Mouse (Mus musculus) cerebellum, postnatal 14 days (tissue): ENCODE data around the gene Camk1d.
"Not testable (repeated sequence)": the region's sequence is repeated elsewhere in the genome, so short reads cannot be mapped to it uniquely, and the experiment has no call there.

Source experiments
- DNase-seq, 2 experiments: peaks; one replicate each; pipeline ENCODE4 v3.0.0; 2021; ENCODE audit warnings: mixed read lengths in 2 of 2

The Camk1d gene

DNA sequence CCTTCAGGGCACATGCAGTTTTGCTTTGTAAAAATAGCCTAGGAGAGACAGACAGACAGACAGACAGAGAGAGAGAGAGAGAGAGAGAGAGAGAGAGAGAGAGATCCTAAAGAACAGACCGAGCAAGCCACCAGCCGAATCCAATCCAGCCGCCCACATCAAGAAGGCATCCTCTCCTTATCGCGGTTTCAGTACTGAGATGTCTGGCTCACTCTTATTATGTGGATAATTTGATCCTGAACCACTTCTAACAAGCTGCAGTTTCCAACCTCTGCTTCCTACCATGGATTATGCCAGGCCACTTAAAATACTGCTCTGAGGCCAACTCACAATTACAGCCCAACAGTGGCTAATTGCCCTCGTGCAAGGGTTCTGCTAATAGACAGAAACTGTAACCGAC is 325.9 kb downstream of the Camk1d start:
- DNase-seq = no peak

DNA sequence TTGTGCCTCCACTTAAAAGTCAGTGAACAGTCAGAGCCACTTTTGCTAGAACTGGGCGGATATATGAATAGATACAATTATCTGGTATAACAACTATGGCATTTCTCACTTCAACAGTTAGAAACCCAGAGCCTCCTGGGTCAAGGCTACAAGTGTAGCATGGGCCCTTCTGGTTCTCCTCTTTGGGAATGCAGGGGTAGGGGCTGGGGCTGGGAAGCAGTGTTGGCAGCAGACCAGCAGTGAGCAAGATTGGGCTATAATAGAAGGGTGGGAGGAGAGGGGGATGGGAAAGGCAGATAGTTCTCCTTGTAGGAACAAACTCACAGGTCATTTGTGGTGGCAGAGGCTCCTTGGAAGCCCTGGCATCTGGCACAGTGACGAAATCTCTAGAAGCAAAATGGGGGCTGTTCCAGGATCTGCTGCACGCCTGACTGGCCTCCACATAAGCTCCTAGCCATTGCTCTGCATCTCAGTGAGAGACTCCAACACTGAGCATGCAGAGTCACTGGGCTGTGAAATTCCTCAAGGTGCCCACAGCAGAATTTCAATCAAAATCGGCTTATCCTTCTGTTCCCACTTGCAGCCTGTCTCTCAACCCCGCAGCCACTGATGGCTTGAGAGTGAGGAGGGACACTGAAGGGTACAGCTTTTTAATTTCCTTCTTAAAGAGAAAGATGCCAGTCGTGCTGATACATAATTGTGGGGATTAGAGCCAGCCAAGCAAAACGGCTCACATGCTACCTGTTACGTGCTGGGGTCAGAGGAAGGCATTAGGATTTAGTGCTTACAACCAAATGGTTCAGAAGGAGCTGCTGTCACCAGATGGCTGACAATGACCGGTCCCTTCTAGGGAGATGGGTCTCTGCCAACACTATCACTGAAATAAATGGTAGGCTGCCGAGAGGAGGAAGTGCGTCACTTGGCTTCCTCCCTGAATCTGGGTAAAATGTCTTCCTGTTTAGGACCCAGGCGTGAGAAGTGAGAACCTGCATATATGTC is 332.3 kb downstream of the Camk1d start:
- DNase-seq = peak; percentile 76 to 78

DNA sequence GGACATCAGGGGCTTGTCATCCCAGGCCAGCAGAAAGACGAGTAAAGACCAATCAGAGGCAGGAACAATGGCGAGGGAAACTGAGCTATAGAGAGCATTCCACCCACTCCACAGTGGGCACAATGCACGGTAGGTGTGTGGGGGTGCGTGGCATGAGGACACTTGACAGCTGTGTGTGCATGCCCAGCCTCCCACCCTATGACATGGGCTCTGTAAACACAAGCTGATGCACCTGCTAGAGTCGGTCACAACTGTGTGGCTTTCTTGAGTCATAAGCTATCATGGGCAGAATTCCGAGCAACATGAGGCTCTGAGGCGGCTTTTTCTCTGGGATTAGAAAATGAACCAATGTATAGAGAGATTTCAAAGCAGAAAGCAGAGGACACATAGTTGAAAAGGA is 333.3 kb downstream of the Camk1d start:
- no peak for DNase-seq

DNA sequence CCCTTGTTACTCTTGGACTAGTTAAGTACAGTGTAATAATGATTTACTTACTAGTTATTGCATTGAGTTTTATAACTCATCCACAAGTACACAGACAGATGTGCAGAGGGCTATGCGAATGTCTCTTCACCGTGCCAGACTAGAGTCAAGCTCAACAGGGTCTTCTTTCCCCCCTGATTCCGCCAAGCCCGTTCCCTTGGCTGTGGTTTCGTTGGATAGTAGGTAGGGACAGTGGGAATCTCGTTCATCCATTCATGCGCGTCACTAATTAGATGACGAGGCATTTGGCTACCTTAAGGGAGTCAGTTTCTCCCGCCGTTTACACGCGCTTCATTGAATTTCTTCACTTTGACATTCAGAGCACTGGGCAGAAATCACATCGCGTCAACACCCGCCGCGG is 335.4 kb downstream of the Camk1d start:
- not testable (repeated sequence) for DNase-seq

DNA sequence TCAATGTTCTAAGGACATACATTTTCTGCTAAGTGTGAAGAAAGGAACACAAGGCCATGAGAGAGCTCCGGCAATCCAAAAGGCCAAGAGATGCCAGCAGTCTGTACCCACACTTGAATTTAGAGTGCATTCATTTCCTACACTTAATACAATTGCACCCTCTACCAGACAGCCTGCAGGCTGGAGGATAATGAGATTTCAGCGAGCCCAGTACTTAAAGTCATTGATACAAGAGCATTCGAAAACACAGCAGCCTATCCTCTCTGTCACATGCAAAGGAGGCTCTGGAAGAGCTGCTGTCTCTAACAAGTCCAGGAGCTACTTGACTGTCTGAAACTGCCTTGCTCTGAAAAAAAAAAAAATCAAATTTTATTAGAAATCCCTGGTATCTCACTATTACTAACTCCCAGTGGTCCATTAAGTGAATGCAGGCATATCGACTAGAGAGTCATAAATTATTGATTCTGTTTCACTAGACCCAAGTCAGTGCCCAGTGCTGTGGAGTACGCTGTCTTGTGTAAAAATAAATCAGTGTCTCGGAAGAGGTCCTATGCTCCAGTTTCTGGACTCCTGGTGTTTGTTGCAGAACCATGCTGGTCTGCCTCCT is 336.1 kb downstream of the Camk1d start:
- no peak for DNase-seq

DNA sequence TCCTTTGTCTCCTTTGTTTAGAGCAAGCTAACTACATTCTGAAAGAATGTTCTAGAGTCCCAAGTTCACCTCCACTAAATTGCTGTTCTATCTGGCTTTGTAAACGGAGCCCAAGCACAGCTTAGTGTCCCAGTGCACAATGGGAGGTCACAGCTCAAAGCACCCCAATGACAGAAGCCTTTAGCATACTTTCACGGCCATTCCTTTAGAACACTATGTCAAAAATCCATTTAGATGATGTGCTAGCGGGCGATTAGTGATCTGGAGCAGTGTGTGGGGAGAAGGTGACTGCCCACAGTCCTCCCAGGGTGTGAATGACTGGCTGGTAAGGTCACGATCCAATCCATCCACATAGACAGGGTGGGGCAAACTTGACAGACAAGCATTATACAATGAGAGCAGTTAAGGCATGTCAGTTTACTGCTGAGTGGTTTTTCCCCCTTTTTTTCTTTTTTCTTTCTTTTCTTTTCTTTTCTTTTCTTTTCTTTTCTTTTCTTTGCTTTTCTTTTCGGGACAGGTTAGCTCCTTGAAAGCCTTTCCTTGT is 341.4 kb downstream of the Camk1d start:
- DNase-seq = no peak

DNA sequence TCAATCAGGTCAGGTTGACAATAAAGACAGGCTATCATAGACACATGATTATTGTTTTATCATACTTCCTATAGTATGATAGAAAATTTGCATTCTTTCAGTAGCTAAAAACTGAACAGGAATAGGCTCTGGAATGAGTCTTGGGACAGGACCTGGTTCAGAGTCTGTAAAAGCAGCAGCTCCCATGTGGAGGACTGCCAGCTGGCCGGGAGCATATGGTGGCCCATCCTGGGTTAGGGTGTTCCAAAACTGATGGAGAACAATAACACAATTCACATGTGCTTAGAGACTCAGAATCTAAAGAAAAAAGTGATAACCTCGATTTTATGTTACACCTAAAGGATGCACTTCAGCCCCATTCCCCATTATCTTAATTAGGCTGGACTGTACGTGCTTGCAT is 343.0 kb downstream of the Camk1d start:
- peak; percentile 45 to 48 for DNase-seq

DNA sequence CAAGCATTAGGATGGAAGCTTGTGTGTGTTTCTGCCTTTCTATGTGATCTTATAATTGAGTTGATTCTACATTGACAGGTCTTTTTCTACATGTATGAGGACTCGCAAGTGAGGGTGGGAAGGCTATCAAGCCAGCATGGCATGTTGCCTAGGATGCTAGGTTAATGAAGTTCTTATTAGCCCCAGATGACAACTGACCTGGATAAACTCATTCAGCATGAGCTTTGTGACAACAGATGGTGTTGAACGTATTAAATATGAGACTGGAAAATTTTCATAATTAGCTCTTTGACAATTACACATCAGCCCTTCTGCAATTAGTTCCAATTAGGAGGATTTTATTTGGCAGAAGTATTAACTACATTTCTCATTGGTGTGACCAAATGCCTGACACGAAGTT is 343.7 kb downstream of the Camk1d start:
- peak; percentile 58 to 68 for DNase-seq

DNA sequence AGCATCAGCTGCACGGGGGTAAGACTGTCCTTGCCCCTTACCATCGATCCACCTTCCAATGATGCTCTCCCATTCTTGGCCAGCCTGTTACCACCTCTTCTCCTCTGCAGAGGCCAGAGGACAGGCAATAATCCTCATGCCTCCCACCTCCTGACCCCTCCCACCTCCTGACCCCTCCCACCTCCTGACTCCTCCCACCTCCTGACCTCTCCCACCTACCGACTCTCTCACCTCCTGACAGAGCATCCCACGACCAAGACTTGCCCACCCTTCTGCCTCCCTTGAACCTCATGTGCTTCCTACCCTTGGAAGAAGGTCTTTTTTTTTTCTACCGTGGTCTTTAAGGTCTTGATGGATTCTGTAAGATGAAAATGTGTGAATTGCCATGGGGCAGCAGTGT is 350.5 kb downstream of the Camk1d start:
- no peak for DNase-seq

DNA sequence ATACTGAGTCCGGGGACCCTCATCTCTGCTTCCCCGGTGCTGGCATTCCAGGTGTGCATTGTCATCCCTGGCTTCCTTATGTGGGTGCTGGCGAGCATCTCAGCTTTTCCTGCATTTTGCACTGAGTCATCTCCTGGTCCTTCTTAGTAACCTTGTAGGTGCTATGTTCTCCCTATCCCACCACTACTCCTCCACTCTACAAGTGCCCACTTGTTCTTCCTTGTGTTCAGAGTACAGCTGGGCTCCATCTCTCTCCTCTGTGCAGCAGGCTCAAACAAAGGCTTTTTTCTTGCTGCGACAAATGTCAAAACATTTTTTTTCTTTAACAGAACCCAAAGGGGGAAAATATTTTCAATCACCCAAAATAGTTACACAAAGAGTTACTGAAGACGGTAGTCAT is 356.3 kb downstream of the Camk1d start:
- DNase-seq = no peak

DNA sequence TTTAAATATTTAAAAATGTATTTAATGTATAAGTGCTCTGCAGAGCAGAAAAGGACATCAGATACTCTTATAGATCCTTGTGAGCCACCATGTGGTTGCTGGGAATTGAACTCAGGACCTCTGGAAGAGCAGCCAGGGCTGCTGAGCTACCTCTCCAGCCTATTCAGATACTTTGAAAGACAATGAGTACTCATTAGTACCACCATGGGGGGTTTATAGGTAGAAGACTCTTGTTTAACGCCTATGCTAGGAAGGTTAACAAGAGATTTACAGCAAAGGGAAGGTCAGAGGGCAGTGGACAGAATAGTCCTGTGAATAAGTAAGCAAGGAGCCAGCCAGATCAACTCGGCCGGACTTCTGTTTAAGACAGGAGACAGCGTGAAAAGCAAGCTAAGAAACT is 357.3 kb downstream of the Camk1d start:
- no peak for DNase-seq

DNA sequence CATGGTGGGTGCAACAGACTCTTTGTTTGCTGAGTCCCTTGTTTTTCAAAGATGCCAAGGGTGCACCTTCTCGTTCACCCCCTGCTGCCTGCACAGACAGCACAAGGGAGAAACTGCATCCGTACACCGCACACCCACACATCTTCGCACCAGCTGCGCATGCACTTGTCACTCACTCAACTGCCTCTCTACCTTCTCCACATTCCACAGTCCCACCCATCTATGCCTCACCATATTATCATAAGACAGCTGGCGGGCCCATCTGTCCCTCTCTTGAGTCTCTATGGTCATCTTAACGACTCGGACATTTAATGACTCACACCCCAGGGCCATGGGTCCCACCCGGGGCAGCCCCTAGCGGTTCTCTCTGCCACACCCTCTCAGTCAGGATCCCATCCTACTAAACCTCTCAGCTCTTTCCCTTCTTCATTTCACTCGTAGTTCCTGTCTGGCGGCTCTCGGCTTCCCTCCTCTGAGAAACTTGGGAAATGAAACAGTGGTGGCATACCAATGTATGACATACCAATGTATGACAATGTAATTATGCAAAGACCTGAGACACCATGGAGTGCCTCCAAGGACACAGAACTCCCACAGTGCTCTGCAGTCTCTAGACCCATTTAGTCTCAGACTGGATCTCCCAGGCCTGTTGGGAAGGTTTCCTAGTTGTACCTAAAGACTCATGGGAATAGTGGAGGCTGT is 361.3 kb downstream of the Camk1d start:
- DNase-seq = no peak

DNA sequence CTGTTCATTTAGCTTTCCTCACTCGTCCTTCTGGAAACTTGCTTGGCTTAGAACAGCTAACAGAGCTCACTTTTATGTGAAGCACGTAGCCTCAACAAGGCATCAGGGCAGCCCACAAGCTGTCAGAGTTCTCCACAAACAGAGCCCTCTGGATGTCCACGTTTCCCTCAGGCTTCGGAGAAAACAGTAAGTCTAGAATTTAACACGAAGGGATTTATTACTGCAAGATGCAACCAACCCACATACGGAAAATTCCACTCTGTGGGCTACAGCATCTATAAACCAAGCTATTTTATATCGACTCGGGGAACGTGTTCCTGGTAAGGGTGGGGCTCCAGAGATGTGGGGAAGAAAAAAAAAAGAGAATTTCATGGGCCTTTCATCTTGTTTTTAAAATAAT is 369.0 kb downstream of the Camk1d start:
- no peak for DNase-seq

DNA sequence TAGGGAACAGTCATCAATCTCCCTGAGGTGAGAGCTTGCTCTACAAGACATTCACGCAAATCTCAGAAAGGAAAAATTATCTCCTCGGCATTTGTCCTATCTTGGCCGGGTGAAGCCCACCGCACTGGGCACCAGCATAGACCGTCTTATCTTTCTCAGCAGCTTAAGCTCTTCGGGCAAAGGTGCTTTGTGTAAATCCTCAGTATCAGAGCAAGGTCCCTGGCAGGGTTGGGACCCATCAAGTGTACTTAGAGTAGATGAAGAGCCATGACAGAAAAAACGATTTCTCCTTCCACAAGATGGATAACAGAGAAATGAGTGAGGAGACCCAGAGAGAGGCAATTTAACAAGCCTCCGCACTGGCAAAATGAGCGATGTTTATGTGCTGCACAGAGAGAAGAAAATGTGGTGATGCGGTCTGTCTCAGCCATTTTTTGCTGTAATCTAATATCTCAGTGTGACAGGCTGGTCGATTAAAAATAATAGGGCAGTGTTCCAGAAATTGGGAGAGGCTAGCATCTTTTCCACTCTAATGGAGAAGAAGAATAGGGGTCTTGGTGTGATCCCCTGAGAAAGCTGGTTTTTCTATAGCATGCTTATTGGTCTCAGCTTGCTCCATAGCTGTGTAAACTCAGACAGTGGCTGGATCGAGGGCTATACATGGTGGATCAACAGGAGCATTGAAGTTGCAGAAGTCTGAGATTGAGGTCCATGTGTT is 386.6 kb downstream of the Camk1d start:
- DNase-seq = no peak

DNA sequence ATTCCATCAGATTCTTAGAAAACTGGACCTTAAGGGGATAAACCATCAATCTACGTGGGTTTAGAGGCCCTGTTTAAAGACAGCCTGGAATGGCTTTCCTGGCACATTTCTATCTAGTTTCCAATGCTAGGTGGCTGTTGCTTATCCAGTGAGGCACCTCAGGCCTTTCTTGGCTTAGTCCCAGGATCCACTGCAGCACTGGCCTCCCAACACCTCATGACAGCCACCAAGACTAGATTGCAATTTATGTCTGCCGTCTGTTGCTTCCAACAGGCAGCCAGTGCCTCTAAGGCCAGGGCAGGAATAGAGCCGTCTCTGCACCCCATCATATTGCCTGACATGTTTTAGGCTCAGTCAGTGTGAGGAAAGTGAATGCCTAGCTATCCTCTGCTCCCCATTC is 389.5 kb downstream of the Camk1d start:
- peak; percentile 68 to 69 for DNase-seq

DNA sequence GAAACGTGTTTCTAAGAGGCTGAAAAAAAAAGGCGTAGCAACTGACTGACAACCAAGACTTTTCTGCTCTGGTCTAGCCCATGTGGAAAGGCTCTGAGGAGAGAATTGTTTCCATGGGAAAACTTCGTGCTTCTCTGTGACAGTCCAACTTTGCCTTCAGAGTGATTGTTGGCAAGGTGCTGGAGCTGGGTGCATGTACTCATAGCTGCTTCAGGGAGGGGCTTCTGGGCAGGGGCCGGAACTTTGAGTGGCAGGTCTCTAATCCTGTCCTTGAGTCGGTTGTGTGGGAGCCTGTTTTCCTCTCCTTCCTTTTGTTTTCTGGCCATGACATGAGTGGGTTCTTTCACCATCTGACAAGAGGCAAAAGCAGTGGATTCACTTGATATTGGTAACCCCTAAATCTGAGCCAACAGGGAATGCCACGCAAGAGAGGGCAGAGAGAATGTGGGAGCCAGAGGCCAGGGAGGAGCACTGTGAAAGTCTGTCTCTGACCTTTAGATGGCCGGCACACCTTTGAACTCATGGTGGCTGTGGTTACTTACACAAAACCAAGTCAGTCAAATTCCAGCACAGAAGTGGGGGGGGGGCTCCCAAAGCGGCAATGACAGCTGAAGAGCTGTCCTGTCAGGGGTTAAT is 392.5 kb downstream of the Camk1d start:
- DNase-seq = no peak

DNA sequence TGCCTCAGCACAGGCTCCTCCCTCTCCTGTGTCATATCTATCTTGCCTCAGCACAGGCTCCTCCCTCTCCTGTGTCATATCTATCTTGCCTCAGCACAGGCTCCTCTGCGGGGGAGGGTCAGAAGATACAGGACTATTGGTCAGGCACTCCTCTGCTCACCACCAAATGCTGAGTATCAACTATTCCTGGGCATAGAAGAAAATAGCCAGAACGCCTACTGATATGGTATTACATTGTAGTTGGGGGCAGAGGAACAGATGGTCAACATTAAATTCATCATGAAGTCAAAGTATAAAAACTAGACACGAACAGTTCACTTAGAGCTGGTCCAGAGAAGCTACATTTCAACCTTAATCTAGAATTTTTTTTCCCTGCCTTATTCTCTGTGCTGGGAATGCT is 395.2 kb downstream of the Camk1d start:
- no peak for DNase-seq

DNA sequence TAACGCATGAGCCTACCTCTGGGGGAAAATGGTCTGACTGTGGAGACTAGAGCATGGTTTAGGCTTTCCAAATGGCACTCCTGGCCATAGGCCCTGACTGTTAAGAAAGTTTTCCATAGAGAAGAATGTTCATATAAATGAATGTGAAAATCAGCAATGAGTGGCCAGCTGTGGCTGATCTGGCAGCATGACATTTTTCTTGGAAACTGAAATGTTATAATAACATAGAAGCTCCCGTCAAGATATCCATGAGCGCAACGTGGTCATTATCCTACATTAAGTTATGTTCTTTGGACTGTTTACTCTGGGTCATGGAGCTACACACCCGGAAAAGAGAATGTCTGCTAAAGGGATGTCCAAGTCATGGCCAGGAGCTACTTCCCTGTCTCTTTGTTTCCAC is 397.6 kb downstream of the Camk1d start:
- no peak for DNase-seq

DNA sequence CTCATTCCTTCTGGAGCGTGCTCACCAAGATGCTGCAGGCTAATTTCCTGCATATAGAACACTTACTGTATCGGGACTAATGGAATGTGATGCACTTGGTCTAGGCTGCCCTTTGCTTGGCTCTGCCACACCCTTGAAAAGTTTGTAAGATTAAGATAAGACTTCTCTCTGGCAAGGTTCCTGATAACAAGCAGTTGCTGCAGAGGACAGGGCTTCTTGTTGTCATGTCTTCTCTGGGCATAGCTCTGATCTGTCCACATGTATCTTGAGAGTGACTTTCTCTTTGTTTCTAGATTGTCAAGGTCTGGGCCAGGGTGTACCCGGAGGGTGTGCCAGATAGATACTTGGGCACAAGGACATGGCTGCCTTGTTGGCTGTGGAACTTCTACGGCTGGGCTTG is 398.1 kb downstream of the Camk1d start:
- no peak for DNase-seq

DNA sequence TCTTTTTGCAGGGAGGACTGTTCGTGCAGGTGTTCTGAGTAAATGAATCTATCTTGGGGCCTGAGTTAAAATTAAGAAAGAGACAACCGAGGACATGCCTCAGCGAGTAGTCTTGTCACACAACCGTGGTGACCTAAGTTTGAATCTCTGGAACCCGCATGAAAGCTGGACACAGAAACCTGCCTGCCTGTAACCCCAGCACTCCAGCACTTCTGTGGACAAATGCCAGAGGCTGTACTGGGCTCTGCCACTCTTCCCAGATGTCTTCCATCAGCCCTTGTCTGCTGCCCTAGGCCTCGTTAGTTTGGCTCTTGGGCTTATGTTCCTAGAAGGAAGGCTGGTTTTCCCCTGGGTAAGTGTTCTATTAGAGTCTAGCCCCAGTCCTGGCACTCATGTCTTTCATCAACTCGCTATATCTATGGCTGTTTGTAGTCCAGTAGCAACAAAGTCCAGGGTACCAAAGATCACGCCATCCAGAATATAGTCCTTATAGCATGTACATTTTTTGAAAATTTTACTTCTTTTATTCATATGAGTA is 399.0 kb downstream of the Camk1d start:
- DNase-seq = no peak

DNA sequence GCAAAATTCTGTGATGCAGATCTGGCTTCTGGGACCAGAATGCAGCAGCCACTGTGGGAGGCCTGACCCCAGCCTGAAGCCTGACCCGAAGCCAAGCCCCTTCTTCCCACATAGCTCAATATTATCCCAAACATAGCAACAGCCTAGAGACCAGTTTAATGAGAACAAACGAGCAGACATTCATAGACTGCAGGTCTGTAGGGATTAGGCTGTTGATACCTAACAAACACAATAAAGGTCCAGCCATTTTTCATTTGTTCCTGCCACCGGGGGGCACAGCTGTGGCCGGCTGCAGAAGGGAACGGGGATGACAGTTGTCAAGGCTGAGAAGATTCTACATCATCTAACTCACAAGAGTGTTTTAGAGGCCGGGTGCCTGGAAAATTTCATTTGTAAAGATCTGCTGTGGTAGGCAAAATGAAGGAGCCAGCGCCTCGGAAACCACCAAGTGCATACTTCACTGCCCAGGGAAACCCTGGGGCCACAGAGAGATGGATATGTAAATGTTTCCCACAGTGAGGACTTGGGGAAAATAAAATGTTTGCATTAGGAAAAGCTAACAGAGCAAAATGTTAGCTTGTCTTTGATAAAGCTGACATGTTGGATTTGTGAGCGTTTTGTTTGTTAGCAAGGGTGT is 399.7 kb downstream of the Camk1d start:
- DNase-seq = no peak
